Mouse (Mus musculus): ENCODE results near the gene Slc6a20b.
"Not testable (repeated sequence)": the region's sequence is repeated elsewhere in the genome, so short reads cannot be mapped to it uniquely, and the experiment has no call there.

The Slc6a20b gene

GRCm38 (mm10) chr9:123632281-123632680, at the start of gene Slc6a20b:
Slc6a20b (minus strand) TSS chr9:123632565.
- no peak for DNase-seq (ENCODE audit: low spot score in 2 of 2)

- DNase-seq (ENCODE audit: low spot score in 2 of 2): no peak
Measured at GRCm38 (mm10) chr9:123679198-123679597, 46.8 kb upstream of the Slc6a20b start.

- no peak for DNase-seq (ENCODE audit: low spot score in 2 of 2)
Measured at GRCm38 (mm10) chr9:123678327-123679105, 46.2 kb upstream of the Slc6a20b start, which contains the start of the genes Ccr9 and Slc6a20a. Ccr9 (plus strand) TSS chr9:123678439. Slc6a20a (minus strand) TSS chr9:123678885.

GRCm38 (mm10) chr9:123665645-123666044, 33.3 kb upstream of the Slc6a20b start:
- DNase-seq (ENCODE audit: low spot score in 2 of 2): peak; percentile 34 to 57

DNA sequence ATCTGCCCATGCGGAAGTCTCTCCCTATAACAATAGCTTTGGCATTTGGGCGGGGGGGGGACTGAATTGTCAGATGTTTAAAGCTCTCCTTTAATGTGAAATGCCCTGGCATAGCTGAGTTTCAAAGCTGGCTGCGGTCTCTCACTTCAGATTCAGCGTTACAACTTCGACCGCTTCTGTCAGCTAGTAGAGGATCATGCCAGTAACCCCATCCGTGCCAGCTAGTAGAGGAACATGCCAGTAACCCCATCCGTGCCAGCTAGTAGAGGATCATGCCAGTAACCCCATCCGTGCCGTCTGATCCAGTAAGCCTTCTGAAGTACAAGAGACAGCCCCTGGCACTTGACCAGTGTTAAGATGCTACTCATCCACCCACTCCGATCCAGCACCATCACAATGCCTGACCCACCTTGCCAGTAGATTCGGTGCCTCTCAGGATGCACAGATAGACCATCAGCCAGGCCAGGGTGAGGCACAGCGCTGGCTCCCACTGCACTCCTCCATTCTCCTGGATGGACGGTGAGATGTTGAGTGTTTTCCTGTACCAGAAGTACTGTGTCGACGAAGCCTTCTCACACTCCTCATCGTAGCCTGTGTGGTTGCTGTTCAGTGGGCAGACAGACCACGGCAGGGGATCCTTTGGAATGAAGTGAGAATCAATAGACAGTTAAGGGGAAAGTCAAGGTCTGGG, 27.8 kb upstream of the Slc6a20b start:
- DNase-seq (ENCODE audit: low spot score in 2 of 2): not testable (repeated sequence)

DNA sequence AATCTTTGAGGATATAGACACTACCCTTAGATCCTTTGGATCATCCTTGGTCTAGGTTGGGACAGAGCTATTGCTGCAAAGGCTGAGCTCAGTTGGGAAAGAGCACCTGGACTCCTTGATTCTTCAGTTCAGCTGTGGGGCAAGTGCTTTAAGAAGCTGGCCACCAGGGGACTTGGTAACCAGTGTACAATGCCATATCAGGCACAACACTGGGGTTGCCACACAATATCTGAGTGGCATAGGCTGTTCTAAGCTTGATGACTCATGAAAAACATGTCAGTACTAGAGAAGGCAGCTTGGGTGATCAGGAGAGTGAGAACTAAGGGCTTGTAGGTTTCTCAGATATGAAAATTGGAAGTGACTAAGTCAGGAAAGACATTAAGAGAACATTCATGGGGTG, 26.6 kb upstream of the Slc6a20b start:
- no peak for DNase-seq (ENCODE audit: low spot score in 2 of 2)

DNA sequence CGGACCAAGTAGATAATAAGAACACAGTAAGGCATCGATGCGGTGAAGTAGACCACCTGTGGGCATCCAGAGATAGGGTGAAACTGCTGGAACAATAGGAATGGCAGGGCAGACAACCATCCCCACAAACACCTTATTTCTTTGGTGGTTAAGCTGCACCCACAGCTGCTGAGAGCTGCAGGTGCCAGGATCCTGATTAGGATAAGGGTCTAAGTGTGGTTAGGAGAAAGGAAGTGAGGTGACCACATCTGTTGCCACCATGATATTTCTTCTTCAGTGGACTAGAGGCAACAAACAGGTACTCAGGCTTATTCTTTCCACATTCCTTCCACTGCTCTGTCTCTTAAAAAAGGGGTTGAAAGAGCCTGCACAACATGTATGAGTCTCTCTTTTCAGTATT, 25.1 kb upstream of the Slc6a20b start:
- no peak for DNase-seq (ENCODE audit: low spot score in 2 of 2)

GRCm38 (mm10) chr9:123651369-123651768, 19.0 kb upstream of the Slc6a20b start:
- DNase-seq (ENCODE audit: low spot score in 2 of 2): no peak

DNA sequence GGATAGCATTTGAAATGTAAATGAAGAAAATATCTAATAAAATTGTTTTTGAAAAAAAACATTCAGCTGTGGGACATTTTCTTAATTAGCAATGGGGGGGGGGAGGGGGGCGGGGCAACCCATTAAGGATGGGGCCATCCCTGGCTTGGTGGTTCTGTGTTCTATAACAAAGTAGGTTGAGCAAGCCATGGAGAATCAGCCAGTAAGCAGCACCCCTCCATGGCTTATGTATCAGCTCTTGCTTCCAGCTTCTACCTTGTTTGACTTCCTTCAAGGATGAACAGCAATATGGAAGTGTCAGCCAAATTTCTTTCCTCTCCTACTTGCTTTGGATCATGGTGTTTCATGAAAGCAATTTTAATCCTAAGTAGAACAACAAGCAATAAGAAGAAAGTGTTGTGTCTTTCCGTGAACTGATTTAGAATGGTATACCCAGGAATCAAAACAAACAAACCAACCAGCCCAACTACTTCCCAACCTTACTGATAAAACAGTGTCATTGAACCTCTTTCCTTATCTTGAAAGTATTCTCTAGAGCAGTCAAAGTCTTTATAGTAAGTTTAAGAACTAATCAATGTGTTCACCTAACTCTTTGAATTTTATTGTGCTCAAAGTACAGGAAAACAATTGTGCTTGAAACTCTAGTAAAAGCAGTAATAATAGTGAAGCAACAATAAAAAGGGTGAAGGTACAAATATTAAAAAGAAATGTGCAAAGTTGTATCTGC, 17.6 kb upstream of the Slc6a20b start:
- no peak for DNase-seq (ENCODE audit: low spot score in 2 of 2)

- no peak for DNase-seq (ENCODE audit: low spot score in 2 of 2)
Measured at GRCm38 (mm10) chr9:123640106-123640505, 7.7 kb upstream of the Slc6a20b start.

DNA sequence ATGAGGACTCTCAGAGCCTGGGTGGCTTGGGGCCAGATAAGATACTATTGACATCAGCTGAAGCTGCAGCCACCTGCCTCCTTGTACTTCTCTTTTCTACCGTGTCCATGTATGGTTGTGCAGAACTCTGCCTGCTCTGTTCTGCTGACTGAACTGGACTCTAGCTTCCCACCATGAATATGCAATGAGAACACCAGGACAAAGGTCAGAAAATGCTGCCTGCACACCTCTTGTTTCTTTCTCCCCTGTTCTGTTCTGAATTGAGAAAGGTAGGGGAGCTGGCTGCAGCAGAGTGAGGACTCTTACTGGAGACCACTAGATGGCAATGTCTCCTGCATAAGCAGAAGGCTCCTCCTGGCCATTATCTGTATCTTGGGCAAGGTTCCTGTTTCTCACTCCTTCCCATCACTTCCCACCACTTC, 6.3 kb upstream of the Slc6a20b start:
- peak; percentile 27 to 43 for DNase-seq (ENCODE audit: low spot score in 2 of 2)

DNA sequence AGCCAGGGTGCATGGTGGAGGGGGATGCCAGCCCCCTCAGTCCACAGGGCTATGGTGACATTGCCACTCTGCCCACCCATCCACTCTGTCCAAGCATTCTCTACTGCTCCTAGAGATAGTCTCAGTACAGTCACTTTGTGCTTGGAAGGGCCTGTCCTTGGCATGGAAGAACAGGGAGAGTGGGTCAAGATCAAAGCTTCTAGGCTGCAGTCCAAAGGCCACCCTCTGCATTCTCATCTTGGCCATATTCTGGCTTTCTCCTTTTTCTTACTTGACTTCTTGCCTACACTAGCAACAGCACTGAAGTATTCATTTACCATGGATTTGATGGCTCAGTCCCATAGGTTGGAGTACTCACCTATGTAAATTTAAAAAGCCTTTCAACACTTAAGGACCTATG, 5.9 kb upstream of the Slc6a20b start:
- DNase-seq (ENCODE audit: low spot score in 2 of 2): no peak

DNA sequence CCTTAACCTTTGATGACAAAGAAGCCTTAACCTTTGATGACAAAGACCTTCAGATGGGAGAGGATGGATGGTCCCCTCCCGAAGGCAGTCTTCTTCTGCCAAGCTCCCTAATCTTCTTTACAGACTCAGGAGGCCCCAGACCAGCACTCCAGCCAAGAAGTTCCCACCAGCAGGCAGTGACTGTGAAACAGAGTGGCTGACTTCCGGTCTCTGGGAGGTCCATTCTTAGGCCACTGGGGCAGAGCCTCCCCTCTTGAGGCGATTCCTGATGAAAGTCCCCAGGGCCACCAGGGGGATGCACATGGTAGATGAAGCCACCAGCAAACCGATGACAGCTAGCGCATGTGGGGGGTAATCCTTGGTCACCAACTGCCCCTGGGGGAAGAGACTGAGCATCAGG, 4.4 kb upstream of the Slc6a20b start:
- DNase-seq (ENCODE audit: low spot score in 2 of 2): no peak

DNA sequence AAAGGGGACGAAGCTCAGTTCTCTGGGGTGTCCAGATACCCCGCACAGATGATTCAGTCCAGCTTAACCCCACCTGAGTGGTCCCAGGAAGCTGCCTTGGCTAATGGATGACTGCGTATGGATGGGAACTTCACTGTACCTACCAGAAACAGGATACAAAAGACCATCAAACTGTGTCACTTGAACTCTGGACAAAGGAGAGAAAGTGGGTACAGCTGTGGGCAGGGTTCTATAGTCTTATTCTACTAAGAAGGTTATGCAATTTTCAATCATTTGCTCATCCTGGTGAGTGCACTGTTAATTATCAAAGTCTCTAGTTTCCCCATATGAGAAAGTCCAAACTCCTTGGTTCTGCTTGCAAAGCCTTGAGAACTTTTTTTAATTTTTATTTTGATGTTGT, 628 bp upstream of the Slc6a20b start:
- no peak for DNase-seq (ENCODE audit: low spot score in 2 of 2)

GRCm38 (mm10) chr9:123631666-123632065, 699 bp downstream of the Slc6a20b start:
- DNase-seq (ENCODE audit: low spot score in 2 of 2): no peak

- DNase-seq (ENCODE audit: low spot score in 2 of 2): no peak
Measured at GRCm38 (mm10) chr9:123625821-123626220, 6.5 kb downstream of the Slc6a20b start.

GRCm38 (mm10) chr9:123624741-123625140, 7.6 kb downstream of the Slc6a20b start:
- no peak for DNase-seq (ENCODE audit: low spot score in 2 of 2)

- no peak for DNase-seq (ENCODE audit: low spot score in 2 of 2)
Measured at GRCm38 (mm10) chr9:123620311-123621098, 11.9 kb downstream of the Slc6a20b start.

GRCm38 (mm10) chr9:123601529-123601928, 30.8 kb downstream of the Slc6a20b start:
- DNase-seq (ENCODE audit: low spot score in 2 of 2): no peak

DNA sequence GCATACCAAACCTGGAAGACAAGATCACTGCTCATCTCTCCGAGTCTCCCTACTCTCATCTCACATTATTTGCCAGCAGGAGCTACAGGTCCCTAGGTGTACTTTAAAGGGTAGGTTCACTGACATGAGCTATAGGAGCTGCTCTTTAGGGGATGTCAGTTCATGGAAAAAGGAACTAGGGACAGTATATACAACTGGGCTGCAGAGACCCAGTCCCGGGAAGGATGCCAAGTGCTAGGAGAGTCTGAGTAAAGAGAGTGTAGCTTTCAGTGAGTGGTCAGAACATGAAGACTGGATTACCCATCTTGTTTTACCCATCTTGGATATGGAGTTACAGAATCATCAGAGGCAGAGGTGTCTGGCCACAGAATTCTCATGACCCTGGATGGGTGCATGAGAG, 35.0 kb downstream of the Slc6a20b start:
- no peak for DNase-seq (ENCODE audit: low spot score in 2 of 2)

GRCm38 (mm10) chr9:123596910-123597309, 35.5 kb downstream of the Slc6a20b start:
- no peak for DNase-seq (ENCODE audit: low spot score in 2 of 2)

GRCm38 (mm10) chr9:123595194-123595593, 37.2 kb downstream of the Slc6a20b start:
- no peak for DNase-seq (ENCODE audit: low spot score in 2 of 2)

All from right cerebral cortex, adult 2 months (tissue).